Mouse (Mus musculus) retina, postnatal 7 days (tissue): Measurements from ENCODE around the gene Numa1.
"Not testable (repeated sequence)": the region's sequence is repeated elsewhere in the genome, so short reads cannot be mapped to it uniquely, and the experiment has no call there.

Source experiments
- DNase-seq: peaks from one replicate; pipeline ENCODE4 v3.0.0-alpha.2; 2012; ENCODE audit warnings: low read depth, low spot score

Gene Numa1

DNA sequence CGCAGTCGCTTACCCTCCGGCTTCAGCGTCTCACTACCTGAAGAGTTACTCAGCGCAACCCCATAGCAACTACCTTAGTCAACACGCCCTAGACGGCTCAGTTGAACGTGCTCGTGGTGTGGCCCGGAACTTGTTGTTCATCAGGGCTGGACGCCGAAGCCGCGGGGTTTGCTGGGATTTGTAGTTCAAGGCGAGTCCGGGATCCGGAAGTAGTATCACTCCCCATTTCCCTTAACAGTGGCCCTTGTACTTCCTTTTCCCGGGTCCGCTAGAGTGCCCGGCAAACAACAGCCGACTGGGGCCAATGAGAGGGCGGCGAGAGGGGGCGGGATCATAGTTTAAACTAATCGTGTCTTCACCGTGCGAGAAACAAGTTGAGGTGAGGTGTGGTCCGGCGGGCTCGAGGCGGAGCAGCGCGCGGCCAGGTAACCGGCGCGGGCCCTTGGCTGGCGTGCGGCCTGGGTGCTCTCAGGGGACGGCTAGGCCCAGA lies at the start of gene Numa1, which contains the start of gene Lrrc51:
Gene Numa1, plus strand, starts transcription at position 361 of the 490 bp plus-strand sequence.
Gene Lrrc51, minus strand, starts transcription at position 145 of the 490 bp plus-strand sequence.
- peak; percentile 89 for DNase-seq

GRCm38 (mm10) chr7:101884160-101884559 lies 49.8 kb upstream of the Numa1 start:
- no peak for DNase-seq

GRCm38 (mm10) chr7:101886274-101886673 lies 47.6 kb upstream of the Numa1 start:
- no peak for DNase-seq

DNA sequence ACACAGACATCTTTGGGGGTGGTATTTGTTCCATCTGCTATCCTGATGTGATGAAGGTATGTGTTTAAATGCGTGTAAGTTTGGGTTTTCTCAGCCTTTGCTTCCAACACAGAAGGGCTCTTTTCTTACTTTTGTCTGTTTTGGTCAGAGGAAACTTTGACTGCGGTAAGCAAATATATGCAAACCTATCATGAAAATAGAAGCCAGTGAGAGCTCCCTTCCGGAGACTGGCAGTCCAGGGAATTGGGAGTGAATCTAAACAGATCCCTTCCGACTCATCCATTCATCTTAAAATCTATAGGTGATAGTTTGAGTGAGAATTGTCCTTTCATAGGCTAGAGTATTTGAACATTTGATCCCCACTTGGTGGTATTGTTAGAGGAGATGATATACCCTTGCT lies 45.5 kb upstream of the Numa1 start:
- DNase-seq = no peak

GRCm38 (mm10) chr7:101895695-101896094 lies 38.2 kb upstream of the Numa1 start:
- DNase-seq = no peak

DNA sequence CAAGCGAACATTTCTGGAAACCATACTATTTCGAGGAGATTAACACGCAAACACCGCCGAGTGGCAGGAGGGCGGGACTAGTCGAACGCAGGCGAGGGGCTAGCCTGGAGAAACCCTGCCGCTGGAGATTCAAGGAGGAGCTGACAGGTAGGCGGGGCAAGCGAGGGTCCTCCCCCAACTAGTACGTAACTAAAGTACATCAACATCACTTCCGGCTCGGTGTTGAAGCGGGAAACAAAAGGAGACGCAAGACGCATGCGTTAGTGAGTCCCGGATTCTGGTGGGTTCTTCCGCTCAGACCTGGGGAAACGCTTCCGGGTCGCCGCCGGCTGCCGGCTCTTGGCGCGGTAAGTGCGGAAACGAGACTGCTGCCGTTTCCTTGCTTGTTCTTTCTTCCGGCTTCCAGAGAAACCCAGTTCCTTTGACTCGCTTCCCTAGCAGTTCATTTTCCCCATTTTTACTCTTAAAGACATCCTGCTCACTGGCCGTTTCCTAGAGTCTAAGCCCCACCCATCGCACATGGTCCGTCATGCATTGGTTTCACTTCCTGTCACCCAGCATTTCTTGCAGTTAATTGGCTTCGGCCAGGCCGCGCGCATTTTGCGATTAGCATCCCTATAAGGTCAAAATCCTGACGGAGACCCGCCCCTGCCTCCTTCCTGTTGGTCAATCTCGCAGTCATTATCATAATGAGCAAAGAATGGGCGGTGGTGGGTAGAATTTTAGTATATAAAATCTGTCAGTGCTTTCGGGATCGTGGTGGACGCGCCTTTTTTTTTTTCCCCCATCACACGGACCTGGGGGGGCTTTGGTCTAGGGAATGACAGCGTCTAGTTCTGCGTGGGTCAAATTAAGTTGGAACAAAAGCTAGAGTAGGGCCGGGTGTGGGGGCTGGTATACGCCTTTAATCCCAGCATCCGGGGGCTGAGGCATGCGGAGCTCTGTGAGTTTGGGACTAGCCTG lies 37.5 kb upstream of the Numa1 start:
- peak; percentile 96 for DNase-seq

DNA sequence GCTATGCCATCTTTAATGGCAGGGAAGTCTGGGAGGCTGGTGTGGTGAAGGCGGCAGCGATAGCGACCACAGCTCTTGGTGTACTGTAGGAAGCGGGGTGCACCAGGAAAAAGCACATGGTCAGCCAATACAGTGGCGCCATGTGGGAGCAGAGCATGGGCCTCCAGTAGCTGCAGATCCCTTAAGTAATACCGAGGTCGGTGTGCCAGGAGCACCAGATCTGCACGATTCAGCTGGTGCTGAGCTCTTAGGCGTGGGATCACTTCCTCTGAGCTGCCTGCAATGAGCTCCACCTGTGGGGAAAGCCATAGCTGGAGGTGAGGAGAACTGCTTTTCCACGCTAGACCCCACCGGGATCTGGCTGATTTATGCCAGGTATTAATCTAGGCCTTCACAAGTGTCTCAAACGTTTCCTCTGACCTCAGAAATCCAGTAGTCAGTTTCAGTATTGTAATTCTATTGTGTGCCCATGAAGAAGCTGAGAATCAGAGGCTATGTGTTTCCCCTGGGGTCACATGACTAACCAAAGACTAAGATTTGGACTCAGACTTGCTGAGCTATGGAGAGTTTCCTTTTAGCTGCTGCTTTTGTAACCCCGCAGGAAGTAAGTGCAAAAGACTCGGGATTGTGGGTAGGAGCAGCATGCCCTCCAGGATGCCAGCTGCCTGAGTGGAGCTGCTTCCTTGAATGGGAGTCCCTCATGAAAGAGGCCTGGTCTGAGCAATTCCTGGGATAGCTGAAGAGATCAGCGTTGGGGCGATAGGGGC lies 33.4 kb upstream of the Numa1 start:
- no peak for DNase-seq

DNA sequence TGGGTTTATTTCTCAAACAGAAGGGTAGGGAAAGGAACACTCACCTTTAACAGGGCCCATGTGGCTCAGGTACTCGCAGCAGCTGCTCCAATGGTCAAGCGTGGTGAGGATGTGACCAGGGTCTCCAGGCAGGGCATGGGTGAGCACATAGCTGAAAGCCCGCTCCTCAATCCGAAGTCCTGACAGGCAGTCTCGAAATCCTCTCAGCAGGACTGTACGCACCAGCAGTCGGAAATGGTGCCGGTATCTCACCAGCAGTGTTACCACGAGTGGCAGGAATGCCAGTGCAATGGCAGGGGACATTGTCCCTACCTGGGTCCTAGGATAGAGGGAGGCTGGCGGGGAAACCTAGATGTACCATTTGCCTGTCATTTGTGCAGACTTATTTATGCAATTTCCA lies 31.9 kb upstream of the Numa1 start:
- no peak for DNase-seq

- DNase-seq = no peak
These were observed 31.1 kb upstream of the Numa1 start for GRCm38 (mm10) chr7:101902846-101903245.

GRCm38 (mm10) chr7:101905561-101906286 lies 28.2 kb upstream of the Numa1 start, which contains the start of gene Lamtor1:
TSS of gene Lamtor1 (plus strand) at chr7:101905904.
- peak; percentile 97 for DNase-seq

DNA sequence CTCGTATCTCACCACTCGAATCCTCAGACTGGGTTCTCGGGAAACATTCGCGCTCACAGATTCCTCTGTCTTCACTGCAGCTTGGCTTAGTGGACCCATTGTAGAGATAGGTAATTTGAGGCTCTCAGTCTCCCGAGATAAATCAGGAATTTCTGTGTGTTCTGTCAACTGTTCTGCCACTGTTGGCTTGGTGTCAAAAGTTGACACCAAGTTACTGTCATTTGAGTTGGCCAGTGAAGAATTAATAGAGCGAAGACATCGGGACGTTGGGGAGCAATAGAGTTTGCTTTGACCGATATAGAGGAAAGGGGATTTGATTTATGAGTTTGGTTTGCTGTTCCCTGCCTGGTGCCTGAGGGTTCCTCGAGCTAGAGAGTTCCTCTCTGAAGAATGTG lies 27.6 kb upstream of the Numa1 start, which contains the start of gene Tomt:
Gene Tomt, minus strand, starts transcription at position 73 of the 395 bp plus-strand sequence.
- no peak for DNase-seq

DNA sequence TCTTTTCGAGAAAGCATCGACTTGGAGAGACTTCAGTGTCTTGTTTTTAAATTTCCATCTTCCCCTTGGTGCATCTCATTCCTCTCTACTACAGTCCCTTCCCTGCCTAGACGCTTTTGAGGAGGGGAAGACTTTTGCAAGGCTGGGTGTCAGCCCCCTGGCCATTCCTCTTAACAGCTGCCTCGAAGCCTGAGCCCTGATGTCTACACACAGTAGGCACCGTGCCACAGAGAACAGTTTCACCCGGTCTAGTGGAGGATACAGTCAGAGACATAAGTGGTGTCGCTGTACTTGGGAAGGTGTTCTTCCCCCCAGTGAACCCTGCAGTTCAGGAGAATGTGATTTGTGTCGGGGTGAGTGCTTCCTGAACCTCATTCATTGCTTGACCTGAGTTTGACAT lies 27.2 kb upstream of the Numa1 start:
- no peak for DNase-seq

GRCm38 (mm10) chr7:101908367-101908766 lies 25.5 kb upstream of the Numa1 start:
- no peak for DNase-seq

DNA sequence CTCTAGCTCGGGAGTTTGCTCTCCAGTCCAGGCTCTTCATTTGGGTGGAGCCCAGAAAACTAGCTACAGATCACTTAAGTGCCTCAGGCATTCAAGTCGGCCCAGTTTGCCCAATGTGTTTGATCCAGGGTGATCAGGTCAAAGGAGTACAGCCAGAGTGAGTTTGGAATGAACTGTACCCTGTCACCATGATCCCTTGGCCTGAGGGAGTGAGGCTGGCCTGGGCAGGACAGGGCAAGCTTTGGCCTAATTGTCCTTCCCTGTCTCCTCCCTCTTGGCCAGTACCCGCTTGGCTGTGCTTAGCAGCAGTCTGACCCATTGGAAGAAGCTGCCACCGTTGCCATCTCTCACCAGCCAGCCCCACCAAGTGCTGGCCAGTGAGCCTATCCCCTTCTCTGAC lies 23.8 kb upstream of the Numa1 start:
- no peak for DNase-seq

DNA sequence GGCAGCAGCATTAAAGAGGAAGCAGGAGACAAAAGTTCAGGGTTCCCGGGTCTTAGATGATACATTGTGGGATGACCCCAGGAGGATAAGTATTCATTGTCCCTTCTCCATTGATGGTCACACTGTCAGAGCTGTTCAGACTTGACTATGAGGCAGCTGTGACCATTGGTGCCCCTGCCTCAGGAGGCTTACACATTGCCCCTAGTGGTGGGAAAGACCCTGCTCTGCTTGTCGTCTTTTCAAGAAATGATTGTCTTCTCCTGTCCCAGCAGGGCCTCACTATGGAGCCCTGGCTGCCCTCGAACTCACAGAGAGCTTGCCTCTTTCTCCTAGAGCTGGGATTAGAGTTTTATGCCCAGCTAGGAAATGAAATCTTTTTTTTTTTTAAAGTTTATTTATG lies 21.9 kb upstream of the Numa1 start:
- DNase-seq = no peak

GRCm38 (mm10) chr7:101918071-101918470 lies 15.8 kb upstream of the Numa1 start:
- peak; percentile 58 for DNase-seq

DNA sequence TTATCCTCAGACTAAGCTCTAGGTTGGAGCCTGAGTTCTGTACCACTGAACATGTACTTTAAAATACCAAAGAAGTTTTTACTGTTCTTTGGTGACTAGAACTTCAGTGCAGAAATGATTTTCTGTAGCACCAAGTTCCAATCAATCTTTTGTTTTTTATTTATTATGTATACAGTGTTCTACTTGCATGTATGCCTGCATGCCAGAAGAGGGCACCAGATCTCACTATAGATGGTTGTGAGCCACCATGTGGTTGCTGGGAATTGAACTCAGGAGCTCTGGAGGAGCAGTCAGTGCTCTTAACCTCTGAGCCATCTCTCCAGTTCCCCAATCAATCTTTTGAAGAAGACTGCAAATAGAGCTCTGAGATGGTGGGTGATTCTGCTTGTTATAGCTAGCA lies 8.0 kb upstream of the Numa1 start:
- not testable (repeated sequence) for DNase-seq

DNA sequence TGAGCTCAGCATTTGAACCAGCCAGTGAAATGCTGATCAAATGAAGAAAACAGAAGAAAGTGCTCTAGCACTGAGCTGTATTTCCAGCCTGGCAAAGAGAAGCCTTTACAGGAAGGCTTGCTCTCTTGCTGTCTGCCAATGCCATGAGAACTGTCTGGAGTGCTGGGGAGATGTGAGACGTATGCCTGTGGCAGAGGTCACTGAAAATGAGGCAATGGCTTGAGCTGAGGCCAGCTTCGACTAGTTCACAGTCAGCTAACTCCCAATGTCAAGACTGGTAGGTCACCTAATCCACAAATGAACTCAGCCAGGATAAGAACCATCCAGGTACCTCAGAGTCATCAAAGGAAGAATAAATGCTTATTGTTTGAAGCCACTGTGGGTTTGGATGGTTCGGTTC lies 5.8 kb upstream of the Numa1 start:
- DNase-seq = no peak

- DNase-seq = no peak
These were observed 1.4 kb upstream of the Numa1 start for GRCm38 (mm10) chr7:101932551-101932950.

GRCm38 (mm10) chr7:101933300-101933699 lies 611 bp upstream of the Numa1 start:
- DNase-seq = no peak

GRCm38 (mm10) chr7:101935957-101936356 lies 2.0 kb downstream of the Numa1 start:
- DNase-seq = no peak
